In the genomic region with DNA sequence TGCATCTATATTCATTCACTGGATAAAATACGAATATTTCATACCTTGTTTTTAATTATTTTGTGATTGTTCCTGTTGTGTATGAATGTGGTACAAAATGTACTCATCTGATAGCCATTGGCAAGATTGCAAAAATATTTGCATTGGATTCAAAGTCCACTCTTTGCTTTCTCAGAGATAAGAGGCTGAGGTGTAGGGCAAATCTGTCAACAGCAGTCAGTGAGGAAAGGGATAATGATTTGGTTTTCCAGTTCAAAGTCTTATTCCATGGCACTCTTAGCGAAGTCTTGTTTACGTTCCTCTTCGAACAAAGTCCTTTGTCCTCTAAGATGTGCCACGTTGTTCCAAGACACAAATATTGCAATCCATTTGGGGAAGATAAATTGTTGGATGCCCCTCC, we compare ENCODE assay signal across 24 mouse cellular contexts.
DNase-seq lines count a peak whose midpoint lies in the region; ATAC-seq and TF ChIP-seq lines count a peak whose summit lies in the region.
"Had no signal": no experiment of that assay in that cellular context is flagged by ENCODE, and none has a peak within 500 bp of the region (broad histone marks: within the 10 kb centered on the region; RNA-seq: fewer than 3 reads in every experiment).

No protein-coding gene starts in this region.

- no peak for DNase-seq in liver, postnatal 0 days
- DNase-seq in liver: no peak
- DNase-seq in yolk sac, embryonic 10.5 days (ENCODE audit: low spot score): peak; percentile 58
- DNase-seq in layer of hippocampus, postnatal 14 days (ENCODE audit: low spot score in 2 of 2): no peak
- no peak for DNase-seq in kidney, postnatal 4 days
- no peak for DNase-seq in gastrocnemius, postnatal 25 days
- DNase-seq: adrenal gland, adult 2 months; adrenal gland, postnatal 10 days; adrenal gland, postnatal 25 days; cerebellum, adult 11 months; cerebellum, adult 18-20 months; cerebellum, adult 8-10 months; cerebellum, adult 9-11 months; cerebellum, postnatal 14 days; cerebellum, postnatal 36 days; embryo, embryonic 11 days had no signal

- no peaks in the 10 kb centered on the region for H3K27me3 ChIP-seq in liver, postnatal 0 days (ENCODE audit: insufficient read depth, low read length)
- H3K27me3 ChIP-seq in intestine, embryonic 16.5 days (replicated peaks; ENCODE audit: control insufficient read depth, insufficient read depth, low read length): no peaks in the 10 kb centered on the region
- H3K27me3 ChIP-seq in small intestine, adult 2 months (ENCODE audit: control insufficient read depth, insufficient read depth, low read length): no peaks in the 10 kb centered on the region
- H3K27me3 ChIP-seq: embryonic facial prominence, embryonic 13.5 days; embryonic facial prominence, embryonic 15.5 days; forebrain, embryonic 12.5 days had no signal

- H3K4me1 ChIP-seq in liver, postnatal 0 days (ENCODE audit: insufficient read depth): no peaks in the 10 kb centered on the region
- H3K4me1 ChIP-seq in intestine, embryonic 16.5 days (ENCODE audit: control insufficient read depth, insufficient read depth, low read length): no peaks in the 10 kb centered on the region
- peaks cover 2% of the 10 kb centered on the region; the same call in 1 of the 2 replicates for H3K4me1 ChIP-seq in small intestine, adult 2 months (ENCODE audit: control insufficient read depth, insufficient read depth, insufficient read length, low read length)
- H3K4me1 ChIP-seq: embryonic facial prominence, embryonic 13.5 days; embryonic facial prominence, embryonic 15.5 days; forebrain, embryonic 10.5 days; forebrain, embryonic 12.5 days had no signal

- TF ChIP-seq EP300 in liver, postnatal 0 days (IDR thresholded peaks at IDR 0.05; ENCODE audit: low read depth): peak; percentile 82

- TF ChIP-seq CTCF in liver, postnatal 0 days (IDR thresholded peaks at IDR 0.05; ENCODE audit: low read depth): no peak
- no peak for TF ChIP-seq CTCF in small intestine, adult 2 months (IDR thresholded peaks at IDR 0.05; ENCODE audit: extremely low read depth, insufficient read length, insufficient replicate concordance, low read depth, low read length)

- TF ChIP-seq POLR2A in small intestine, adult 2 months (IDR thresholded peaks at IDR 0.05; ENCODE audit: low read depth, low read length): no peak

- H3K9me3 ChIP-seq in liver, postnatal 0 days (ENCODE audit: low read length): no peaks in the 10 kb centered on the region
- no peaks in the 10 kb centered on the region for H3K9me3 ChIP-seq in intestine, embryonic 16.5 days (ENCODE audit: control insufficient read depth, low read length)
- H3K9me3 ChIP-seq: embryonic facial prominence, embryonic 13.5 days; embryonic facial prominence, embryonic 15.5 days; forebrain, embryonic 10.5 days; forebrain, embryonic 12.5 days had no signal

- no peak overlapping the region for H3K9ac ChIP-seq in liver, postnatal 0 days (replicated peaks)
- no peak overlapping the region for H3K9ac ChIP-seq in intestine, embryonic 16.5 days (ENCODE audit: low read depth, low read length)
- H3K9ac ChIP-seq: embryonic facial prominence, embryonic 13.5 days; embryonic facial prominence, embryonic 15.5 days; forebrain, embryonic 12.5 days had no signal

- no peaks in the 10 kb centered on the region for H3K36me3 ChIP-seq in liver, postnatal 0 days (replicated peaks; ENCODE audit: insufficient read depth, low read length)
- no peaks in the 10 kb centered on the region for H3K36me3 ChIP-seq in intestine, embryonic 16.5 days (ENCODE audit: control insufficient read depth, insufficient read depth, low read length)
- no peaks in the 10 kb centered on the region for H3K36me3 ChIP-seq in small intestine, adult 2 months (ENCODE audit: control insufficient read depth, insufficient read depth, low read length)
- H3K36me3 ChIP-seq: embryonic facial prominence, embryonic 13.5 days; embryonic facial prominence, embryonic 15.5 days; forebrain, embryonic 10.5 days; forebrain, embryonic 12.5 days had no signal

- peak; percentile 62; the same call in 1 of the 2 replicates for ATAC-seq in liver, postnatal 0 days
- peak; percentile 84 for ATAC-seq in intestine, embryonic 16.5 days
- ATAC-seq: forebrain, embryonic 14.5 days had no signal

- H3K4me3 ChIP-seq in liver, postnatal 0 days (ENCODE audit: low read depth, low read length): no peak overlapping the region
- H3K4me3 ChIP-seq in intestine, embryonic 16.5 days (ENCODE audit: low read length): no peak overlapping the region
- no peak overlapping the region for H3K4me3 ChIP-seq in small intestine, adult 2 months (ENCODE audit: low read depth, low read length)
- H3K4me3 ChIP-seq: embryonic facial prominence, embryonic 13.5 days; embryonic facial prominence, embryonic 15.5 days; erythroblast, embryonic 14.5 days; forebrain, embryonic 10.5 days; forebrain, embryonic 12.5 days had no signal

- peak overlapping the region; percentile 53 for H3K27ac ChIP-seq in liver, postnatal 0 days (ENCODE audit: low read depth)
- H3K27ac ChIP-seq in intestine, embryonic 16.5 days (ENCODE audit: low read length): no peak overlapping the region
- H3K27ac ChIP-seq in small intestine, adult 2 months (ENCODE audit: insufficient read depth, low read depth, low read length): peak overlapping the region; percentile 85; the same call in 1 of the 2 replicates
- H3K27ac ChIP-seq: embryonic facial prominence, embryonic 13.5 days; embryonic facial prominence, embryonic 15.5 days; forebrain, embryonic 10.5 days; forebrain, embryonic 12.5 days had no signal

- no peak overlapping the region for H3K4me2 ChIP-seq in liver, postnatal 0 days (ENCODE audit: low read depth, low read length)
- H3K4me2 ChIP-seq in intestine, embryonic 16.5 days (ENCODE audit: low read depth, low read length): no peak overlapping the region
- H3K4me2 ChIP-seq: embryonic facial prominence, embryonic 13.5 days; embryonic facial prominence, embryonic 15.5 days; forebrain, embryonic 12.5 days had no signal

- WGBS in liver, postnatal 0 days (ENCODE audit: insufficient replicate concordance): 51% methylated on average over 5 of the region's 5 CpGs
- 57% methylated on average over 5 of the region's 5 CpGs for WGBS in intestine, embryonic 16.5 days
- WGBS in small intestine, adult 2 months: 21% methylated on average over 5 of the region's 5 CpGs
